ENCODE assay signal across 17 mouse cellular contexts in genomic region chr16:85795731-85796130, GRCm38 (mm10). TPM values are rescaled to one million over a fixed set of nuclear protein-coding genes. Genes with fewer than 3 reads are reported as not detected.
"Had no signal": no experiment of that assay in that cellular context is flagged by ENCODE, and none has a peak within 500 bp of the region (broad histone marks: within the 10 kb centered on the region; RNA-seq: fewer than 3 reads in every experiment).

No protein-coding gene starts in this region.

- DNase-seq: retina, postnatal 1 day; right cerebral cortex, adult 18-20 months; right cerebral cortex, postnatal 14 days; right cerebral cortex, postnatal 25 days; right cerebral cortex, postnatal 4 days; spleen, adult 18-20 months; thymus, adult 18-20 months; thymus, adult 2 months; thymus, postnatal 14 days; thymus, postnatal 25 days; thymus, postnatal 36 days; thymus, postnatal 4 days had no signal

- H3K4me3 ChIP-seq: neural tube, embryonic 13.5 days; neural tube, embryonic 15.5 days; stomach, embryonic 15.5 days had no signal

- H3K4me2 ChIP-seq: neural tube, embryonic 13.5 days; neural tube, embryonic 15.5 days; stomach, embryonic 15.5 days had no signal

- H3K9me3 ChIP-seq: neural tube, embryonic 13.5 days; neural tube, embryonic 15.5 days; stomach, embryonic 15.5 days had no signal

- H3K27me3 ChIP-seq: neural tube, embryonic 13.5 days; neural tube, embryonic 15.5 days; stomach, embryonic 15.5 days had no signal

- H3K27ac ChIP-seq: neural tube, embryonic 13.5 days; neural tube, embryonic 15.5 days; stomach, embryonic 15.5 days; stomach, postnatal 0 days had no signal

- H3K9ac ChIP-seq: neural tube, embryonic 13.5 days; neural tube, embryonic 15.5 days; stomach, embryonic 15.5 days had no signal

RNA-seq across cellular contexts. Expression of gene Adamts1, which starts 7.2 kb away (rescaled TPM):
- total RNA-seq: neutrophil, adult 5-6 weeks had no signal
